Mouse (Mus musculus): Measurements from ENCODE around the gene Zcchc7. TPM values are rescaled to one million over a fixed set of nuclear protein-coding genes. Genes with fewer than 3 reads are reported as not detected.
"Not testable (repeated sequence)": the region's sequence is repeated elsewhere in the genome, so short reads cannot be mapped to it uniquely, and the experiment has no call there.

The Zcchc7 gene
- polyA plus RNA-seq, 1 experiment from 2014 or later: 38.8 TPM

DNA sequence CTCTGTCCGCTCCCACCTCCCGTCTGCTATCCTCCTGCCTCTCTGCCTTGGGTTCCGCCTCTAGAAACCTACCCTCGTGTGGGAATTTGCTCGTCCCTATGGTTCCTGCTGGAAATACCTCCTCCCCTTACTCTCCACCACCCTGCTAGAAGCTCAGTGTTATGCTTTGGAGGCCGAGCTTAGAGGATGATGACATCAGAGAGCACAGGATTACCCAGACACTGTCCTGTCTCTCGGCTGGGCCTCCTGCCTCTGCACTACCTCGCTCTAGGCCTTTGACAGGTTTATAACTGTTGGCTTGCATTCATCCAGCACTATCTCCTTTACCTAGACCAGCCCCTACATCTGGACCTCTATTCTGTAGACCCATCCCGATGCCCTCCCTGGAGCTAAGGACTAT is 184.6 kb downstream of the Zcchc7 start:
- Histone ChIP-seq H3K4me1 (ENCODE audit: control insufficient read depth, insufficient read depth, low read length) (no peaks in the 10 kb centered on the region), H3K4me2 (ENCODE audit: low read depth, low read length) (no peak overlapping the region), H3K27ac (ENCODE audit: low read length) (no peak overlapping the region), H3K4me3 (replicated peaks; ENCODE audit: low read length) (no peak overlapping the region), H3K36me3 (ENCODE audit: control insufficient read depth, insufficient read depth, low read length) (no peaks in the 10 kb centered on the region), H3K9me3 (replicated peaks; ENCODE audit: control insufficient read depth, low read length) (no peaks in the 10 kb centered on the region), H3K27me3 (ENCODE audit: control insufficient read depth, insufficient read depth, low read length) (no peaks in the 10 kb centered on the region), H3K9ac (ENCODE audit: low read length) (no peak overlapping the region)
- WGBS: 61% methylated on average over 9 of the region's 9 CpGs
- ATAC-seq (ENCODE audit: insufficient read depth, low FRiP score): no peak

DNA sequence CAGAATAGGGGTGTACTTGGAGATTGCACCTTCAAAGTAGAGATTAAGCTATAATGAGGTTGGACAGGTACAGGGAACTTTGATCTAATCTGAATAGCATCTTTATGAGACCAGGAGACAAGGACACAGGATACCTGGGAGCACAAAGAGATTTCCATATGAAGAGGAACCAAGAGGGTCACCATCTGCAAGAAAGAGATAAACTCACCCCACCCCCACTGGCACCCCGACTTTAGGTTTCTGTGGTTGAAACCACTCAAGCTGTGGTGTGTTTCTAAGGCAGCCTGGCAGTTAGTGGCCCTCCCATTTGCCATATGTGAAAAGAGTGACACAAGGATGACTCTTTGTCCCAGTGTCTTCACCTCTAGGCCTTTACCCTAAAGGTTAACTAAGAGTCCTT is 186.6 kb downstream of the Zcchc7 start:
- H3K27ac ChIP-seq (ENCODE audit: low read length): no peak overlapping the region
- no peak overlapping the region for H3K4me3 ChIP-seq (replicated peaks; ENCODE audit: low read length)
- no peak for ATAC-seq (ENCODE audit: insufficient read depth, low FRiP score)
- H3K36me3 ChIP-seq (ENCODE audit: control insufficient read depth, insufficient read depth, low read length): no peaks in the 10 kb centered on the region
- no peaks in the 10 kb centered on the region for H3K4me1 ChIP-seq (ENCODE audit: control insufficient read depth, insufficient read depth, low read length)
- H3K9ac ChIP-seq (ENCODE audit: low read length): no peak overlapping the region
- H3K9me3 ChIP-seq (replicated peaks; ENCODE audit: control insufficient read depth, low read length): no peaks in the 10 kb centered on the region
- H3K27me3 ChIP-seq (ENCODE audit: control insufficient read depth, insufficient read depth, low read length): no peaks in the 10 kb centered on the region
- 86% methylated on average over 1 of the region's 1 CpGs for WGBS
- H3K4me2 ChIP-seq (ENCODE audit: low read depth, low read length): no peak overlapping the region

DNA sequence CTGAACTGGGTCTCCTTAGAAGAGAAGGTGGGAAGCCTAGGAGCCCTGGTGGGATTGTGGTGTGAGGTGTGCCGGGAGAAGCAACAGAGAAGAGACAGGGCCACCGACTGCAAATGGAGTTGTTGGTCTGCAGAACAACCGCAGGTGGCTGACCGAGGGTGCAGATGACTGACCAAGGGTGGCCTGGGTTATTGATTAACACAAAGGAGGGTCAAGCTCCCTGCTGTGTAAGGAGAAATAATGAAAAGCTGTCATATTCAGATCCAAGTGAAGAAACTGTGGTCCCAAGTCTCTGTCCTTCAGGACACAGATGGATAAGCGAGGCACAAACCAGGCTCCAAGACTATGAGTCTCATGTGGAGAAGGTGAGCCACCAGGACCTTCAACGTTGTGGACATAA is 187.8 kb downstream of the Zcchc7 start:
- ATAC-seq (ENCODE audit: insufficient read depth, low FRiP score): no peak
- H3K4me2 ChIP-seq (ENCODE audit: low read depth, low read length): no peak overlapping the region
- WGBS: 71% methylated on average over 6 of the region's 6 CpGs
- H3K9ac ChIP-seq (ENCODE audit: low read length): no peak overlapping the region
- H3K36me3 ChIP-seq (ENCODE audit: control insufficient read depth, insufficient read depth, low read length): no peaks in the 10 kb centered on the region
- no peak overlapping the region for H3K27ac ChIP-seq (ENCODE audit: low read length)
- no peaks in the 10 kb centered on the region for H3K27me3 ChIP-seq (ENCODE audit: control insufficient read depth, insufficient read depth, low read length)
- no peak overlapping the region for H3K4me3 ChIP-seq (replicated peaks; ENCODE audit: low read length)
- H3K9me3 ChIP-seq (replicated peaks; ENCODE audit: control insufficient read depth, low read length): no peaks in the 10 kb centered on the region
- no peaks in the 10 kb centered on the region for H3K4me1 ChIP-seq (ENCODE audit: control insufficient read depth, insufficient read depth, low read length)

DNA sequence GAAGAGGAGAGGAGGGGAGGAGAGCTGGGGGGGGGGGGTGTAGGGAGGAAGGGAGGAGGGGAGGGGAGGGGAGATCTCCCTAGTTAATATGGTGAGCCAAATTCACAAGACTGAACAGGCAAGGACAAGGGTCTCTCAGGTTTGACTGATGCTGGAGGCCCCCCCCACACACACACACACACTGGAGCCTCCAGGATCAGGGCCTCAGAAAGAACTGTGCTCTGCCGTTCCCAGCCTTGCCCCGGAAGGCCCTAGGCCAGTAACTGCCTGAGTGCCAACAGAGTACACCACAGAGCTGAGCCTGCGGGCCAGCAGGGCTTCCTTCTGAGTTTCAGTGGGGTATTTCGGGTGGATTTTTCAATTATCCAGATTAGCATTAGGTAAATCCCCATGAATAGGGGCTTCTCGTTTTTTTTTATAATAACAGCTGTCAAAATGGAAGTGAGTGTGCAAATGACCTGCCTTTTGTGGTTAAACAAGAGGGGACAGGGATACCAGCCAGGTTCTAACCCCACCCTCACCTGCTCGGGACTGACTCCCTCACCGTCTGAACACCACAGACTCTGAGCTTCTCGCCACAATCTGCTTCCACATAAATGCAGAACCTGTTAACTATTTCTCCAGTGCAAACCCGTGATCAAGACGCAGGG is 188.9 kb downstream of the Zcchc7 start:
- no peak for ATAC-seq (ENCODE audit: insufficient read depth, low FRiP score)
- WGBS: 82% methylated on average over 10 of the region's 10 CpGs
- H3K4me3 ChIP-seq (replicated peaks; ENCODE audit: low read length): no peak overlapping the region
- H3K9me3 ChIP-seq (replicated peaks; ENCODE audit: control insufficient read depth, low read length): no peaks in the 10 kb centered on the region
- no peaks in the 10 kb centered on the region for H3K27me3 ChIP-seq (ENCODE audit: control insufficient read depth, insufficient read depth, low read length)
- H3K36me3 ChIP-seq (ENCODE audit: control insufficient read depth, insufficient read depth, low read length): no peaks in the 10 kb centered on the region
- H3K27ac ChIP-seq (ENCODE audit: low read length): no peak overlapping the region
- H3K9ac ChIP-seq (ENCODE audit: low read length): no peak overlapping the region
- no peaks in the 10 kb centered on the region for H3K4me1 ChIP-seq (ENCODE audit: control insufficient read depth, insufficient read depth, low read length)
- no peak overlapping the region for H3K4me2 ChIP-seq (ENCODE audit: low read depth, low read length)

DNA sequence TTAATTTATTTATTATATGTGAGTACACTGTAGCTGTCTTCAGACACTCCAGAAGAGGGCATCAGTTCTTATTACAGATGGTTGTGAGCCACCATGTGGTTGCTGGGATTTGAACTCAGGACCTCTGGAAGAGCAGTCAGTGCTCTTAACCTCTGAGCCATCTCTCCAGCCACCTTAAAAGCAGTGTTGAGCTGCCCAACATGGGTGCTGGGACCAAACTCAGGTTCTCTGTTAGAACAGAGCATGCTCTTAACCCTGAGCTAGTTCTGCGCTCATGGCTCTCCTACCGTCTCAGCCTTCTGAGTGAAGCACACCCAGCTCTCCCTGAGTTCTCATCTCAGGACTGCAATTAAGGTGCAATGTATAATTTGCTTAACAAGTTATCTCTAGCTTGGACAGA is 190.4 kb downstream of the Zcchc7 start:
- WGBS: 88% methylated on average over 2 of the region's 2 CpGs
- not testable (repeated sequence) for H3K27me3 ChIP-seq (ENCODE audit: control insufficient read depth, insufficient read depth, low read length); H3K4me3 ChIP-seq (replicated peaks; ENCODE audit: low read length); H3K27ac ChIP-seq (ENCODE audit: low read length); H3K9me3 ChIP-seq (replicated peaks; ENCODE audit: control insufficient read depth, low read length); ATAC-seq (ENCODE audit: insufficient read depth, low FRiP score); H3K9ac ChIP-seq (ENCODE audit: low read length); H3K4me2 ChIP-seq (ENCODE audit: low read depth, low read length); H3K36me3 ChIP-seq (ENCODE audit: control insufficient read depth, insufficient read depth, low read length); H3K4me1 ChIP-seq (ENCODE audit: control insufficient read depth, insufficient read depth, low read length)

DNA sequence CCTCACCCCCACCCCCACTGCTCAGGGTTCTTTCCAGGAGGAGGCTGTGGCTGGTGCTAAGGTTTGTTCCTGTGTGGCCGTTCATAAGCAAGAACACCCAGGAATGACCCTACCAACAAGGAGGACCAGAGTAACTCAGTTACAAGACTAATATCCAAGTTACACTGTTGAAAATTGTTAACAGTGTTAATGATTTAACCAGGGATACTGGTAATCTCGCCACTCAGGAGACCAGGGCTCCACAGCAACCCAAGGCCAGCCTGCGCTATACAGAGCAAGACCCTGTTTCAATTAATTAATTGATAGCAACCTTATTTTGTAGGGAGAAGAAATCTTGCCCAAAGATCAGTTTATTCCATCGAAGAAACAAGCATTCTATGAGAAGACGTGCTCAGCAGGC is 191.8 kb downstream of the Zcchc7 start:
- H3K27ac ChIP-seq (ENCODE audit: low read length): no peak overlapping the region
- 83% methylated on average over 5 of the region's 5 CpGs for WGBS
- H3K4me3 ChIP-seq (replicated peaks; ENCODE audit: low read length): no peak overlapping the region
- no peak for ATAC-seq (ENCODE audit: insufficient read depth, low FRiP score)
- no peaks in the 10 kb centered on the region for H3K36me3 ChIP-seq (ENCODE audit: control insufficient read depth, insufficient read depth, low read length)
- no peak overlapping the region for H3K4me2 ChIP-seq (ENCODE audit: low read depth, low read length)
- no peak overlapping the region for H3K9ac ChIP-seq (ENCODE audit: low read length)
- H3K4me1 ChIP-seq (ENCODE audit: control insufficient read depth, insufficient read depth, low read length): no peaks in the 10 kb centered on the region
- no peaks in the 10 kb centered on the region for H3K9me3 ChIP-seq (replicated peaks; ENCODE audit: control insufficient read depth, low read length)
- H3K27me3 ChIP-seq (ENCODE audit: control insufficient read depth, insufficient read depth, low read length): no peaks in the 10 kb centered on the region

DNA sequence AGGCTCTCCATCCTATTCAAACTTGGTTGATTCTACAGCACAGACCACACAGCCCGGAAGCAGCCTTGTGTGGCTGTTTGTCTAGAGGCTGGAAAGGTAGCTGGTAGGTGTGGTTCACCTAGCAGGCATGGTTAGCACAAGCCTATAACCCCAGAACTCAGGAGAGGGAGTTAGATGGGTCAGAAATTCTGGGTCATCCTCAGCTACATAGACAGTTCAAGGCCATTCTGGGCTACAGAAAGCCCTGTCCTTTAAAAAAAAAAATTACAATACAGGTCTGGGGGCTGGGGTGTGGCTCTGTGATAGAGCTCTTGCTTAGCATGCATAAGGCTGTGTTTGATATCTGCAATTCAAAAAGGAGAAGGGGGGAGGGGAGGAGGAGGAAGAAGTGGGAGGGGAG is 192.6 kb downstream of the Zcchc7 start:
- Histone ChIP-seq H3K4me1 (ENCODE audit: control insufficient read depth, insufficient read depth, low read length) (no peaks in the 10 kb centered on the region), H3K9me3 (replicated peaks; ENCODE audit: control insufficient read depth, low read length) (no peaks in the 10 kb centered on the region), H3K27me3 (ENCODE audit: control insufficient read depth, insufficient read depth, low read length) (no peaks in the 10 kb centered on the region), H3K36me3 (ENCODE audit: control insufficient read depth, insufficient read depth, low read length) (no peaks in the 10 kb centered on the region), H3K4me2 (ENCODE audit: low read depth, low read length) (no peak overlapping the region), H3K9ac (ENCODE audit: low read length) (no peak overlapping the region), H3K27ac (ENCODE audit: low read length) (no peak overlapping the region), H3K4me3 (replicated peaks; ENCODE audit: low read length) (no peak overlapping the region)
- no peak for ATAC-seq (ENCODE audit: insufficient read depth, low FRiP score)
- WGBS: 76% methylated on average over 1 of the region's 1 CpGs

DNA sequence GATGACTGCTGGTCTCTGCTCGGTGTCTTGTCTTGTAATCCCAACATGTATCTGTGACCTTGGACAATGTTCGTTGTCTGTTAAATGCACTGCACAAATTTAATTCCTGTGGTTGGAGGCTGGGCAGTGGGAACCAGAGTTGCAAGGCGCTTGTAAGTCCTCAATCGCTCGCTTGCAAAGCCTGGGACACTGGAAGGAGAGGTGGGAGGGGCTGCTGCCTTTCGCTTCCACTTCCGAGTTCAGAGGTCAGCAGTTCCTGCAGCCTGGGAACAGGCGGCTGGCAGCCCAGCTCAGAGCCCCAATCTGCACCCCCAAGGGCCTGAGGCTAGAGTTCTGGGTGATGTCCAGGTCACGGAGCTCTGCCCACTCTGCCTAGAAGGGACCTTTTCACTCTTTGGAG is 197.4 kb downstream of the Zcchc7 start:
- no peak overlapping the region for H3K4me2 ChIP-seq (ENCODE audit: low read depth, low read length)
- H3K9me3 ChIP-seq (replicated peaks; ENCODE audit: control insufficient read depth, low read length): no peaks in the 10 kb centered on the region
- no peak overlapping the region for H3K27ac ChIP-seq (ENCODE audit: low read length)
- no peaks in the 10 kb centered on the region for H3K4me1 ChIP-seq (ENCODE audit: control insufficient read depth, insufficient read depth, low read length)
- no peak overlapping the region for H3K9ac ChIP-seq (ENCODE audit: low read length)
- ATAC-seq (ENCODE audit: insufficient read depth, low FRiP score): no peak
- no peaks in the 10 kb centered on the region for H3K36me3 ChIP-seq (ENCODE audit: control insufficient read depth, insufficient read depth, low read length)
- WGBS: 69% methylated on average over 9 of the region's 9 CpGs
- no peaks in the 10 kb centered on the region for H3K27me3 ChIP-seq (ENCODE audit: control insufficient read depth, insufficient read depth, low read length)
- no peak overlapping the region for H3K4me3 ChIP-seq (replicated peaks; ENCODE audit: low read length)

DNA sequence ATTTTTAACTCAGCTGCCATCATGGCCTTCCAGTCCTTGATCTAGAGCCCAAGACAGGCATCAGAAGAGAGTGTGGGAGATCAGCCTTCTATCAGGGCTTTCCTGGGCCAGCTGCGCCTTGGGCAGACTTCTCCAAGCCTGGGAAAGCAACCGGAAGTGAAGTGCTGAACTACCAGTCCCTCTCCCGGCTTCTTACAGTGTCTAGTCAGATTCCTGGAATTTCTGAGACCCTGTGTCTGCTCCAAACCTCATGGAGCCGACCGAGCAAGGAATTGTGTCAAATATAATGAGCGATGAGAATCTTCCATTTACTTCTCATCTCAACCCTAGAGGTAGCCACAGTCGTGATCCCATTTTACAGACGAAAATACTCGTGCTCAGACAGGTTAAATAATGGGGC is 203.1 kb downstream of the Zcchc7 start:
- Histone ChIP-seq H3K27me3 (ENCODE audit: control insufficient read depth, insufficient read depth, low read length) (no peaks in the 10 kb centered on the region), H3K36me3 (ENCODE audit: control insufficient read depth, insufficient read depth, low read length) (no peaks in the 10 kb centered on the region), H3K4me2 (ENCODE audit: low read depth, low read length) (no peak overlapping the region), H3K4me1 (ENCODE audit: control insufficient read depth, insufficient read depth, low read length) (no peaks in the 10 kb centered on the region), H3K9ac (ENCODE audit: low read length) (no peak overlapping the region), H3K4me3 (replicated peaks; ENCODE audit: low read length) (no peak overlapping the region), H3K9me3 (replicated peaks; ENCODE audit: control insufficient read depth, low read length) (no peaks in the 10 kb centered on the region), H3K27ac (ENCODE audit: low read length) (no peak overlapping the region)
- ATAC-seq (ENCODE audit: insufficient read depth, low FRiP score): no peak
- 84% methylated on average over 9 of the region's 9 CpGs for WGBS

DNA sequence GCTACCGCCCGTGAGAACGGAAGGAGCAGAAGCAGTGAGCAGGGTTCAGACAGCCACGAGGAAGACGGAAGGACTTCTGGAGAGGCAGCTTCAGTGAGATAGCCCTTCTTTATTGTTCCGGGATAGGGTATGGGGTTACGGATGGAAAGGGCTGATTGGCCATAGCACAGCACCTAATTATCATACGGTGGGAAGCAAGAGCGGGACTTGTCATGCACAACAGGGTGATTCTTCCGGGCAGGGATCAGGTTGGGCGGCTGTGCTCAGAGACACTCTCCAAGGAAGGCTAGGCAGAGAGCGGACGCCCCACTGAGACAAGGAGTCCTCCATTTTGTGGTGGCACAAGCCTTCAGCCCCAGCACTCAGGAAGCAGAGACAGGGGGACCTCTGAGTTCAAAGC is 203.5 kb downstream of the Zcchc7 start:
- ATAC-seq (ENCODE audit: insufficient read depth, low FRiP score): no peak
- Histone ChIP-seq H3K9me3 (replicated peaks; ENCODE audit: control insufficient read depth, low read length) (no peaks in the 10 kb centered on the region), H3K4me3 (replicated peaks; ENCODE audit: low read length) (no peak overlapping the region), H3K36me3 (ENCODE audit: control insufficient read depth, insufficient read depth, low read length) (no peaks in the 10 kb centered on the region), H3K27me3 (ENCODE audit: control insufficient read depth, insufficient read depth, low read length) (no peaks in the 10 kb centered on the region), H3K4me1 (ENCODE audit: control insufficient read depth, insufficient read depth, low read length) (no peaks in the 10 kb centered on the region), H3K4me2 (ENCODE audit: low read depth, low read length) (no peak overlapping the region), H3K9ac (ENCODE audit: low read length) (no peak overlapping the region), H3K27ac (ENCODE audit: low read length) (no peak overlapping the region)
- 91% methylated on average over 13 of the region's 13 CpGs for WGBS
